ENCODE assay signal across 7 mouse cellular contexts in genomic region chr16:13671685-13672385, GRCm38 (mm10). TPM values are rescaled to one million over a fixed set of nuclear protein-coding genes. Genes with fewer than 3 reads are reported as not detected.
DNase-seq lines count a peak whose midpoint lies in the region; ATAC-seq lines count a peak whose summit lies in the region.

TSS of gene Bfar (plus strand) at chr16:13671858.
TSS of gene 3110001I22Rik (plus strand) at chr16:13671929.

- peak within 1 kb of the TSS; percentile 71 for H3K4me2 ChIP-seq in intestine, embryonic 16.5 days (ENCODE audit: low read depth, low read length)
- peak within 1 kb of the TSS; percentile 85 for H3K4me2 ChIP-seq in midbrain, embryonic 11.5 days

- H3K27ac ChIP-seq in intestine, embryonic 16.5 days (ENCODE audit: low read length): peak within 1 kb of the TSS; percentile 87
- peak within 1 kb of the TSS; percentile 26; the same call in 1 of the 2 replicates for H3K27ac ChIP-seq in midbrain, embryonic 11.5 days (ENCODE audit: low read depth, low read length)

- peak within 1 kb of the TSS; percentile 82 for H3K9ac ChIP-seq in intestine, embryonic 16.5 days (ENCODE audit: low read depth, low read length)
- peak within 1 kb of the TSS; percentile 85 for H3K9ac ChIP-seq in midbrain, embryonic 11.5 days (ENCODE audit: low read length)

- intact Hi-C loops in gastrocnemius, postnatal 36 days (cut with DNase I): no loop called here
- intact Hi-C loops in left cerebral cortex, postnatal 36 days (cut with DNase I): no loop called here

- DNase-seq in adrenal gland, adult 2 months: peak; percentile 94
- DNase-seq in embryo, embryonic 11.5 days (ENCODE audit: low read depth, low spot score): peak; percentile 91
- DNase-seq in gastrocnemius, postnatal 36 days: peak; percentile 81 to 86
- DNase-seq in left cerebral cortex, postnatal 36 days (ENCODE audit: low spot score in 2 of 2): peak; percentile 88 to 90
- DNase-seq in midbrain, embryonic 11.5 days (ENCODE audit: low spot score, missing footprints): peak; percentile 99
- DNase-seq in skeletal muscle tissue, adult 2 months (ENCODE audit: low read depth, low spot score): peak; percentile 97

- no peaks in the 10 kb centered on the region for H3K36me3 ChIP-seq in intestine, embryonic 16.5 days (ENCODE audit: control insufficient read depth, insufficient read depth, low read length)
- peaks cover 3% of the 10 kb centered on the region; the same call in 1 of the 2 replicates for H3K36me3 ChIP-seq in midbrain, embryonic 11.5 days (ENCODE audit: control insufficient read depth, insufficient read depth, low read length)

- peak; percentile 88 for ATAC-seq in intestine, embryonic 16.5 days
- peak; percentile 94 for ATAC-seq in midbrain, embryonic 11.5 days (ENCODE audit: low FRiP score)

- no peaks in the 10 kb centered on the region for H3K9me3 ChIP-seq in intestine, embryonic 16.5 days (ENCODE audit: control insufficient read depth, low read length)
- no peaks in the 10 kb centered on the region for H3K9me3 ChIP-seq in midbrain, embryonic 11.5 days (ENCODE audit: control insufficient read depth, low read length)

- under 1% methylated on average over 54 of the region's 54 CpGs for WGBS in intestine, embryonic 16.5 days
- WGBS in midbrain, embryonic 11.5 days: under 1% methylated on average over 54 of the region's 54 CpGs

- H3K27me3 ChIP-seq in intestine, embryonic 16.5 days (replicated peaks; ENCODE audit: control insufficient read depth, insufficient read depth, low read length): no peaks in the 10 kb centered on the region
- H3K27me3 ChIP-seq in midbrain, embryonic 11.5 days (ENCODE audit: control insufficient read depth, insufficient read depth, low read length): no peaks in the 10 kb centered on the region

- peak within 1 kb of the TSS; percentile 73 for H3K4me3 ChIP-seq in intestine, embryonic 16.5 days (ENCODE audit: low read length)
- peak within 1 kb of the TSS; percentile 76 for H3K4me3 ChIP-seq in midbrain, embryonic 11.5 days (ENCODE audit: low read depth, low read length)

- peaks cover 7% of the 10 kb centered on the region; the same call in 1 of the 2 replicates for H3K4me1 ChIP-seq in intestine, embryonic 16.5 days (ENCODE audit: control insufficient read depth, insufficient read depth, low read length)
- peaks cover 8% of the 10 kb centered on the region for H3K4me1 ChIP-seq in midbrain, embryonic 11.5 days (ENCODE audit: control insufficient read depth, insufficient read depth, low read length)

RNA-seq across cellular contexts. Expression of gene Bfar, which starts in this region (rescaled TPM):
- total RNA-seq in adrenal gland, adult 2 months (2021): 10 to 100 TPM; 47.3 to 47.5 TPM
- polyA plus RNA-seq in adrenal gland, adult 2 months (2012; rRNA removed): 18.1 and 24.3 TPM in 2 replicates
- total RNA-seq in gastrocnemius, postnatal 36 days (2021): 10 to 100 TPM; 29.7 to 35.0 TPM
- polyA plus RNA-seq in intestine, embryonic 16.5 days (2015; fragmentation: Nextera tagmentation; extraction: Ambion mirVana): 36.6 and 38.3 TPM in 2 replicates
- total RNA-seq in left cerebral cortex, postnatal 36 days (2021): 10 to 100 TPM; 33.6 to 41.5 TPM
- polyA plus RNA-seq in midbrain, embryonic 11.5 days (2014; fragmentation: Nextera tagmentation; extraction: Ambion mirVana): 41.6 and 43.3 TPM in 2 replicates

RNA-seq across cellular contexts. Expression of gene 3110001I22Rik, which starts in this region (rescaled TPM):
- total RNA-seq in adrenal gland, adult 2 months (2021): 1 to 10 TPM; 5.7 to 7.6 TPM
- 0.32 and 0.59 TPM in 2 replicates for polyA plus RNA-seq in adrenal gland, adult 2 months (2012; rRNA removed)
- total RNA-seq in gastrocnemius, postnatal 36 days (2021): 1 to 10 TPM; 1.5 to 2.2 TPM
- polyA plus RNA-seq in intestine, embryonic 16.5 days (2015; fragmentation: Nextera tagmentation; extraction: Ambion mirVana): 3.4 and 4.1 TPM in 2 replicates
- total RNA-seq in left cerebral cortex, postnatal 36 days (2021): 1 to 10 TPM; 3.4 to 4.1 TPM
- 11.5 and 12.6 TPM in 2 replicates for polyA plus RNA-seq in midbrain, embryonic 11.5 days (2014; fragmentation: Nextera tagmentation; extraction: Ambion mirVana)

Comparison
In these comparisons a context has a peak if more than half of its experiments do, and no peak if none do; other contexts are left out.
1. Peak in every context shown above with its lines: DNase-seq, ATAC-seq, H3K4me3 ChIP-seq and H3K27ac ChIP-seq.